Mouse (Mus musculus) CH12.LX (cell line): ENCODE measurements around the gene Cirbp.

Experiments
- BHLHE40 ChIP-seq: IDR thresholded peaks from 2 replicates; pipeline ENCODE4 v1.6.1; 2011; ENCODE audit warnings: mild to moderate bottlenecking, low read depth, low read length, improper control_type of control experiment
- CTCF ChIP-seq, 2 experiments: IDR thresholded peaks in 1 of 2; conservative IDR thresholded peaks in 1 of 2; 2 replicates each; pipeline ENCODE4 v1.5.1; 2011 to 2012; ENCODE audit warnings: low read depth in 2 of 2, low read length in 2 of 2, improper control_type of control experiment in 1 of 2, inconsistent platforms in 1 of 2, mild to moderate bottlenecking in 1 of 2, moderate library complexity in 1 of 2
- GABPA ChIP-seq: IDR thresholded peaks from 2 replicates; pipeline ENCODE4 v1.6.1; 2012; ENCODE audit warnings: low read depth, low read length, improper control_type of control experiment, inconsistent platforms; ENCODE audit not compliant: insufficient replicate concordance
- MEF2A ChIP-seq: IDR thresholded peaks from 2 replicates; pipeline ENCODE4 v1.6.1; 2014; ENCODE audit warnings: low read depth, mild to moderate bottlenecking, inconsistent platforms, low read length, improper control_type of control experiment, borderline replicate concordance
- POLR2A ChIP-seq: IDR thresholded peaks from 2 replicates; pipeline ENCODE4 v1.6.1; 2011; ENCODE audit warnings: low read depth, mild to moderate bottlenecking, improper control_type of control experiment, low read length
- TCF12 ChIP-seq: IDR thresholded peaks from 2 replicates; pipeline ENCODE4 v1.6.1; 2014; ENCODE audit warnings: low read depth, mild to moderate bottlenecking, inconsistent platforms, low read length, improper control_type of control experiment
- ZMIZ1 ChIP-seq: IDR thresholded peaks from 2 replicates; pipeline ENCODE4 v1.6.1; 2012; ENCODE audit warnings: low read depth, mild to moderate bottlenecking, inconsistent platforms, low read length, improper control_type of control experiment

DNA sequence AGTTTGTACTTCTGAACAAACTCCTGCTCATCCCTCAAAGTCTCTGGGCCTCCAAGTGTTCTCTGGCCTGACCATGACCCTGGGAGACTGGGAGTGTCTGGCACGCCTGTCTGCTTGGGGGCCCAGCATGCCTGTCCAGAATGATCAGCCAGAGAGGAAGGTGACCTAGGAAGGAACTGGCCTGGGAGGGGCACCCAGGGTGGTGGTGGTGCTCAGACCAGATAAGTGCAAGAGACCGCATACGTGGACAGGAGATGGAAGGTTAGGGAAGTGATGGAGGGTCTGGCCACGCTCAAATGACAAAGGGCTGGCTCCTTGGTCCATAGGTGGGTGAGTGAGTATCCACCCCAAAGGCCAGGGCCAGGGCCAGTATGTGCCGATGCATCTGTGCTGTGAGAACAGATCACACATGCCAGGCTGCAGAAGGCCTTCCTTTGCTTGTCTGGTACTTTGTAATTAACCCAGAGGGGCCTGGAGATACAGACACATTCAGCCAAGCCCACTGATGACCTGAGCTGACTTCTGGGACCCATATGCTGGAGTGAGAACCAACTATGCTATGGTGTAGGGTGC lies 18.6 kb upstream of the Cirbp start:
- TF ChIP-seq POLR2A = no peak
- no peak for TF ChIP-seq TCF12
- no peak for TF ChIP-seq GABPA
- no peak for TF ChIP-seq MEF2A
- no peak for TF ChIP-seq BHLHE40
- TF ChIP-seq CTCF (conservative IDR thresholded peaks at IDR 0.05 in 1 of 2, IDR thresholded peaks at IDR 0.05 in 1 of 2; ENCODE audit: low read depth in 2 of 2, low read length in 2 of 2) = no peak
- TF ChIP-seq ZMIZ1 = no peak; the same call in 1 of the 2 replicates
